Mouse (Mus musculus) cerebral cortex, adult 2 months (tissue): ENCODE results near the gene Fam186b.

Experiments used
- WGBS: fragments of 180-500 bp; shearing (Covaris S2); methylation state at CpG from one replicate; pipeline ENCODE4 v1.1.7; 2018; 5-methylcytosine and 5-hydroxymethylcytosine counted together

Gene Fam186b

DNA sequence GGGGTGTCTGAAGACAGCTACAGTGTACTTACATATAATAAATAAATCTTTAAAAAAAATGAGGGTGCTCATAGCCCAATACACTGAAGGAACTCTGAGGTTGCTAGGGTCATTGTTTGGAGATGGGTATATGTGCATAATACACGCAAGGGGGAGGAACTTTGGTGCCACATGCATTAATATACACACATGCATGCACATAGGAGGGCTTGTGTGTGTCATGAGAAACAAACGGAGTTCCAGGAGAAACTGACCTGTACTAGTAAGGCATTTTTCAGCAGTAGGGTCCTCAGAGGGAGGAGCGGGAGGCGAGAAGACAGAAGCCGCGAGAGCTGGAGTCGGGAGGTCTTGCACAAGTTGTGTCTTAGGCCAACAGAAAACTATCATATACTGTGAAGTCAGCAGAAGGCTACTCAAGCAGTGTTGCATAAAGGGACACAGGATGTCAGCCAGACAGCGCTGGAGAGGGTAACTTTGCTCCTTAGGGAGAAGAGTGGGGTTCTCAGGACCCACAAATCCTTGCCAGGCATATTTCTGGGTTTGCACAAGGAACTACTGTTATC is 36.4 kb downstream of the Fam186b start:
- WGBS = 63% methylated on average over 8 of the region's 8 CpGs

DNA sequence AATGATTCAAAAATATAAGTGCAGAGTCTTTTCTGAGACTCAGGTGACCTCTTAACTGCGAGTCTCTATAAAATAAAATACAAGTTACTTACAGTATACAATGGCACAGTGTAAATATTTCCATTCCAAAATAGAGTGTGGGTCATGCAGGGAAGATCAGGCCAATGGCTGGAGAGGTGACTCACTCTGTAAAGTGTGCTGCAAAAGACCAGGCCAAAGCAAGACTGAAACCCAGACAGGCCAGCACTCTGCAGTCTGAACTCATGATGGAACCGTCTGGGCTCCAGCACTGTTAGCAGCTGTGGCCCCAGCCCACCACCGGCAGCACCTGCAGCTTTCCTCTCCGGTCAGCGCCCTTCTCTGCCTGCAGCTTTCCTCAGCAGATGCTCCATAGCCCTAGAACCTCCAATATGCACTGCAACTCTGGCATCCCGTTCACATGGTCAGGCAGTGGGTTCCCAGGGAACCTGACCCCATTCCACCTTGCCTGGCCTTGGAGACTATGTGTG is 40.4 kb downstream of the Fam186b start:
- WGBS = 89% methylated on average over 6 of the region's 6 CpGs

DNA sequence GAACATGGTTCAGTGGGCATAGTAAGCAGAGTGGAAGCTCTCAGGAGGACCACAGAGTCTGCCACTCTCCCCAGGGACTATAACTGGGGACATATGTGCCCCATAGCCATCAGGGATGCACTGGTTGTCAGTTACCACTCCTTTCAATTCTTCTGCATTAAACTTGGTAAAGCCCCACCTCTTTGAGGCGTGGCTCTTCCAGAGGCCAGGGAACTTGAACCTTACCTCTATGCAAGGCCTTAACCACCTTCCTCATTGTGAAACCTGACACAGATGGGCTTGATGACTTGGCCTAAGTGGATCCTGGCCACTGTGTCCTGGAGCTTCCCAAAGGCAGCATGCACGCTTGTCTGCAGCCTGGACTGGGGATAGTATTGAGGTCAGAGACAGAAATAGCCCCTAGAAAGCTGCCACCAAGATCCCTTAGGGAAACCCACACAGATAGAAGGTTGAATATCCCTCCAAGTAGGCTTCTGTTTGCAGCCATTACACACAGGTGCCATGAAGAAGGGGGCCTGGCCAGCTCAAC is 41.1 kb downstream of the Fam186b start:
- 86% methylated on average over 2 of the region's 2 CpGs for WGBS

DNA sequence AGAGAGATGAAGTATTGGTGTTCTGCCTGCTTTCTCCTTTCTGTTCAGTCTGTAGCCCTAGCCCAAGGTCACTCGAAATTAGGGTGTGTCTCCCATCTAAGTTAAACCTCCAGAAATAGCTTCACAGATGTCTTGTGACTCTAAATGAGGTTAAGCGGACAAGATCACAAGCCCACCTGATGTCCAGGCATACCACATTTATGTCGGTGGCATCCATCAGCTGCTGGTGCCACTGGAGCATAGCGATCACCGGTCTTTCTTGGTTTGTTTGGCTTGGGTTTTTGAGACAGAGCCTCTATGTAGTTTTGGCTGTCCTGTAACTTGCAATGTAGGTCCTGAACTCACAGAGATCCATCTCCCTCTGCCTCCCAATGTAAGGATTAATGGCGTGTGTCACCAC is 41.9 kb downstream of the Fam186b start:
- 97% methylated on average over 6 of the region's 6 CpGs for WGBS

DNA sequence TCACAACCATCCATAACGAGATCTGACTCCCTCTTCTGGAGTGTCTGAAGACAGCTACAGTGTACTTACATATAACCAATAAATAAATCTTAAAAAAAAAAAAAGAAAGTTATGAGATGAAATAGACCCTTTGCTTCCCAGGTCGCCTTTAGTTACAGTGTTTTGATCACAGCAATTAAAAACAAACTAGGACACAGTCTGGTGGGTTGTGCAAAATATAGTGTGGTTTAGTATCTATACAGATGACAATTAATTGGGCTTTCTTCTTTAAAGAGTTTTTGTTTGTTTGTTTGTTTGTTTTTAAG is 42.6 kb downstream of the Fam186b start:
- WGBS = 46% methylated on average over 2 of the region's 2 CpGs

DNA sequence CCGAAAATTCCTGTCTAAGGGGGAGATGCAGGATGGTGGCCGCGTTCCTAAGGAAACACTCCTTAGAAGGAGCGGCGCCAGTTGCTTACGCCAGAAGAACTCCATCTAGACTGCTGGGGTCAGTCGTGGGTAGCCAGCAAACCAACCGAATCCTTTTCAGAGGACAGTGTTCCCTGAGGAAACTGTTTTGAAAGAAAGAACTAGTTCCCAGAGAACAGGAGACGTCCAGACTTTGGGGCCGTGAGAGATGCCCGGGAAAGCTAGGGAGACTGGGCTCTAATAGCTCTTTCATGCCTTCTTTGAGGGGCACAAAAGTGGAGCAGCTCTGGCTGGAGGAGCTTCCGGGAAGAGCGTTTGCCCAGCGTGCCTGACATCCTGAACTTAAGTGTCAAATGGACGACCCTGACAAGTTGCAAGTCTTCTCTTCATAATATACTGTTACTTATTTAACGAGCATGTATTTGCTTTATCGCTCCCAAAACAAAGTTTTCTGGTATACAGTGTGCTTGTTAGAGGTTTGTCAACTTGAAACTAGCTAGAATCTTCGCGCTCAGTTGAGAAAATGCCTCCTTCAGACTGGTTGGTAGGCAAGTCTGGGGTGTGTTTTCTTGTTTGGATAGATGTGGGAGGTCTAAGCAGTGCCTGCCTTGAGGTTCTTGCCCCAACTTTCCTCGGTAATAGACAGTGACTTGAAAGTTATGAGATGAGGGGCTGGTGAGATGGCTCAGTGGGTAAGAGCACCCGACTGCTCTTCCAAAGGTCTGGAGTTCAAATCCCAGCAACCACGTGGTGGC is 43.1 kb downstream of the Fam186b start:
- WGBS = 3% methylated on average over 22 of the region's 22 CpGs

DNA sequence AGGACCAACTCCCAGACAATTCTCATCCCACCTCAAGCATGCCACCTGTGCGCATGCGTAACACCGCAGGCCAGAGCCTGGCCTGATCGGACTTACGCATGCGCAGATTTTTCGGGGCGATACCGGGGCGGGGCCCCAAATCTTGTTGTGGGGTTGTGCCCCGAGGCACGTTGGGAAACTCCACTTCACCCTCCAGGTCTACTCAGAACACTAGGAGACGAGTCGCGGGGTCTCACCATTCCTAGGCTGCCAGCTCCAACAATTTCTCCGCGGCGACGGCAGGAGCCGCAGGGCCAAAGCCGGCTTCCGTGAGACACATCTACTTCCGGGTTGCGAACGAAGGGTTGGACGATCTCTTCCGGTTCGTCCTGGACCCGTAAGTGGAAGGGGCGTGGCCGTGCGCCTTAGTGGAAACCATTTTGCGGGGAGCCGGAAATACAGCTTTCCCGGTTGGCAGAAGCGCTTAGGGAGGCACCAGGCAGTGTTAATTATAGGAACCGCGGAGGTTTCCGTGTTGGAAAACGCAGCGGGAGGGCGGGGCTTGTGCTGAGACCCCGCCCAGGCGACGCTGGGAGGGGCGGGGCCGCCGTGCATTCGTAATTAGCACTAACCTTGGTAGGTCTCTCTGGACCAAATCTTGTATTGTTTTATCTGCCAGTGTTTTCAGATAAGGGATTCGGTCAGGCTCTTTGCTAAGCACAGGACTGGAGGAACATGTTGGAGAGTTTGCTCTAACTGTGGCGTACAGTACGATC is 43.9 kb downstream of the Fam186b start, which contains the start of gene Mcrs1:
Mcrs1 (minus strand) TSS at position 336 of the 755 bp plus-strand sequence.
- under 1% methylated on average over 52 of the region's 52 CpGs for WGBS

DNA sequence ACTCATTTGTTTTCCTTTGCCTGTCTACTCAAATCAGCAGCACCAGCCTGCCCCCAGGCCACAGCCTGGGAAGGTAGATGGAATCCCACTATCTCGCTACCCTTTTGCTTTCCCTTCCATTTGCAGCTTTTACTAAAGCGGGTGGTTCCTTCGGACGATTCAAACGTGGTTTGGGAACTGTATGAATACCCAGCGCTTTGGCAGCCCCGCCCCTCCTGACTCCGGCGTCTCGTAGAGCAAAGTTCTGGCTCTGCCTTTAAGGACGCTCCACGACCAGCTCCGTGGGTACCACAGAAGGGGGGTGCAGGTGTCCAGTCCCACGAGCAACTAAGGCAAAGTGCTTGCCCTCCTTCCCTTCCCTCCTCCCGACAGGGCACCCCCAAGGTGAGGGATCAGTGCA is 44.6 kb downstream of the Fam186b start:
- WGBS = 0% methylated on average over 15 of the region's 15 CpGs

DNA sequence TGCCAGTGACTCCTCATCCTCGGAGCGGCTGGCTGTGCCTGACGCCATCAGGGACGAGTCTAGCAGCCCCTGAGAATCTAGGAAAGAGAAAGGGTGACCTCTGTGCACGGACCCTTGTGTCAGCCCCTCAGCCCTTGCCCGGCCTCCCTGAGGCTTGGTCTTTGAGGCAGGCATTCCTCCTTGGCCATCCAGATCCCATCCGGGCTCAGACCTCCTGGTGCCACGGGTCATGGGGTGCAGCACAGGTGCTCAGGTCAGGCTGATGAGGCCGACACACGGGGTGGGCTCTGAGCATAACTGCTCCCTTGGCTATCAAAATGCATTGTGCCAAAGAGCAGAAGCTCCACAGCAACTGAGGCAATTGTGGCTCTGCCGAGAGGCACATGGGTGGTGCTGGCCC is 45.8 kb downstream of the Fam186b start:
- 89% methylated on average over 11 of the region's 11 CpGs for WGBS

DNA sequence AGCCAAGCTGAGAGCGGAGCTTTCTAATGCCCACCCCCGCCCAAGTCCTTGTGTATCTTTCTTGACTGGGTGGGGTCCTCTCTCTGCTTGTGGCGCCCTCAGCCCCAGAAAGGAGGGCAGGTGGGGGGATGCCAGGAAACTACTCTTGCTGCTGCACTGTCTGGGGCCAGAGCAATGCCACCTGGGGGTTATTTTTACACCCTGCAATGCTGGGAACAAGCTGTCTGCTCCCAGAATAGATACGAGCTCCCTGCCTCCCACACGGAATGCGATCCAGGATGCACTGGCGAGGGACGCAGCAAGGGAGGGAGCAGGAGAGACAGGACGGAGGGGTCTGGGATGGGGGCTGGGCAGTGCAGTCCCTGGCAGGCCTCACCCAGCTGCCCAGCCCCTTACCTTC is 46.7 kb downstream of the Fam186b start:
- 42% methylated on average over 9 of the region's 9 CpGs for WGBS

DNA sequence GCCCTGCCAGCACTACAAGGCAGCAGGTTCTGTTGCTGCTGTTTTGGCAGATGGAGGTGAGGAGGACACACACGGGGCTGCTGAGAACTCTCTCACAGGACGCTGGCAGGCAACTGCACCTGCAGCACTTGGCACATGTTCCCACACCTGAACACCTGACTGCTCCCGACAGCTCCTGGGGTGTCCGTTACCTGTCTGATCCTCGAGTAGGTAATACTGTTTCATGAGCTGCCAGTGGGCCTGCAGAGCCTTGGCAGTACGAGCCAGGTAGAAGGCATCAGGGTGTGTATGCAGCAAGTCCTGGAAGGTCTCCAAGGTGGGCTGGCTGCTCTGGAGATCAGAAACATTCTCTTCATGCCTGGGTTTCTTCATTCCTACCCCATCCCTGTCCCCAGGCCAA is 49.0 kb downstream of the Fam186b start:
- WGBS = 70% methylated on average over 6 of the region's 6 CpGs

DNA sequence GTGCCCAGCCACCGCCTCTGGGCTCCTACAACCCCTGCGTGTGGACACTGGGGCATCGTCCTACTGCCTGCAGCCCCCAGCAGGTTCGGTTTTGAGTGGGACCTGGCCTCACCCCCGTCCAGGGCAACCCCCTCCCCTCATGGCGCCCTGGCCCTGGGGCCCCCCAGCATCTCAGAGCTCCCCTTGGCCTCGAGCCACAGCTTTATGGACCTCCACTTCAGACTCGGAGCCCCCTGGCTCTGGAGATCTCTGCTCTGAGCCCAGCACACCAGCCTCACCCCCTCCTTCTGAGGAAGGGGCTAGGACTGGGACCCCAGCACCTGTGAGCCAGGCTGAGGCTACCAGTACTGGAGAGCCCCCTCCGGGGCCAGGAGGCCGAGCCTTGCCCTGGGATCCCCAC is 53.6 kb downstream of the Fam186b start:
- 86% methylated on average over 10 of the region's 10 CpGs for WGBS

DNA sequence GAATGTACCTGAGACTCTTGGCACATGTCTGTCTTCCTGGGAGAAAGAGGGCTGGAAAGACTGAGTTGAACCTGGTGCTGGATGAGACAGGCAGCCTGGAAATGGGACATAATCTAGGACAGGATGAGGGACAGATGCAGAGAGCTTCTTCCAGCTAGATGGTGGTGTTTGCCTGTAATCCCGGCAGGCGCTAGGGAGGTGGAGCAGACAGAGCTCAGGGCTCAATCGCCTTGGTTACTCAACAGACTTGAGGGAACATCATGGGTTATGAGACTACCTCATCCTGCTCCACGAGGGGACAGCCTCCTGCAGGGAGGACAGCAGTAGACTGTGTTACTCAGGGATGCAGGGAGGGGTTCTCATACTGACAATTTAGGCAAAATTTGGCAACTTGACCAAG is 54.4 kb downstream of the Fam186b start:
- WGBS = 35% methylated on average over 4 of the region's 4 CpGs

DNA sequence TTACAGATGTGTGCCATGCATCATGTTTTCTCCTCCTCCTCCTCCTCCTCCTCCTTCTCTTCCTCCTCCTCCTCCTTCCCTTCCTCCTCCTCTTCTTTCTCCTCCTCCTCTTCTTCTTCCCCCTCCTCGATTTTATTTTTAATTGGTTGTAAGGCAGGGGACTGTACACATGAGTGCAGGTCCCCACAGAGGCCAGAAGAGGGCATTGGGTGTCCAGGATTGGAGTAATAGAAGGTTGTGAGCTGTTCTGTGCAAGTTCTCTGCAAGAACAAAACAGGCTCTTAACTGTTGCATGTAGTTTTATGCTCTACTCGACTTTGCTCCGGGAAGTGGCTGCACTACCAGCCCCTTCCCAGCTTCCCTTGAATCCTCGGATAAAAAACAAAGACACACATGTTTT is 55.6 kb downstream of the Fam186b start:
- WGBS = 56% methylated on average over 4 of the region's 4 CpGs

DNA sequence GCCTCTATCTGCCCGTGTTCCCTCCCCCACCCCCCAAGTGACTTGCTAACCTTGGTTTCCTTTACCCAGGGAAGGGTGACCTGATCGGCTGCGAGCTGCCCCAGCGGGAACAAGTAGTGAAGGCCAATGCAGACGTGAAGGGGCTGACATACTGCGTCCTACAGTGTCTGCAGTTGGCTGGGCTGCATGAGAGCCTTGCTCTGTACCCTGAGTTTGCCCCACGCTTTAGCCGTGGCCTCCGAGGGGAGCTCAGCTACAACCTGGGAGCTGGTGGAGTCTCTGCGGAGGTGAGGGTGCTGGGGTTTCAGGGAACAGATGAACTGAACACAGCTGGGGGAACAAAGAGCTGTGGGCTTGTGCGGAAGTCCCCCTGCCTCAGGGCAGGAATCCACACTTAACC is 57.7 kb downstream of the Fam186b start:
- WGBS = 72% methylated on average over 11 of the region's 11 CpGs

DNA sequence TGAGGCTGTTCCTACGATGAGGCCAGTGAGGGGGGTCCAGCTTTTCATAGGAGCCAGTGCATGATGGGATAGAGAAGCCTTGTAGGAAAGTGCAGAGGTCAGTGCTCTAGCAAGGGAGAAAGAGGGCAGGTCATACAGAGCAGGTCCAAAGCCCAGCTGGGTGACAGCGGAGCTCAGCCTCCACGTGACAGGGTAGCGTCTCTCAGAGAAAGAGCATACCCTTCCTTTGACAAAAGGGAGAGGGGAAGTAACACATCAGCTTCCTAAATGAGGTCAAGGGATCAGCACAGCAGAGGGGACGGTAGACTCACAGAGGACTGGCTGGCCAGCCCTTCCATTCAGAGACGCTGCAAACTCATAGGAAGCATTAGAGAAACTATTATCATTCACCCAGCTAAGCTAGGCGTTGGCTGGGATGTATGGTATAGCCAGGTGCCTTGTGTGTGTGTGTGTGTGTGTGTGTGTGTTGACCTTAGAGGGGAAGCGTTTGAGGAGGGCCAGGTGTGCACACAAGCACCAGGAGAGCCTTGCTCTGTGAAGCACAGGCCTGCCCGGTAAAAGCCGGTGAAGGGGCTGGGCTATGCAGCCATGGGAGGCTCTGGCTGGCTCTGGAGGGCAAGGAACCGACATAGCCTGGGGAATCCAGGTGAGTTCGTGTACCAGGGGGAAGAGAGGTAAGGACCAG is 61.2 kb downstream of the Fam186b start:
- WGBS = 62% methylated on average over 12 of the region's 12 CpGs

DNA sequence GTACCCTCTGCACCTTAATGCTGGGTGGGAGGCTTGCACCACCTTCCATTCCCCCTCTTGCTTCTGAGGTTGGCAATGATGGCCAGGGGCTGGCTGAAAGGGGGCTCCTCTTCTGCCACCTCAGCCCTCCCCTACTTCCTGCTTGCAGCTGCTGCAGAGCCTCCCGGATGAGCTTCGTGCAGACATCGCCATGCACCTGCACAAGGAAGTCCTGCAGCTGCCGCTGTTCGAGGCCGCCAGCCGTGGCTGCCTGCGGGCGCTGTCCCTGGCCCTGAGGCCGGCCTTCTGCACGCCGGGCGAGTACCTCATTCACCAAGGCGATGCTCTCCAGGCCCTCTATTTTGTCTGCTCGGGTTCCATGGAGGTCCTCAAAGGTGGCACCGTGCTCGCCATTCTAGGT is 62.0 kb downstream of the Fam186b start:
- WGBS = 69% methylated on average over 17 of the region's 17 CpGs

DNA sequence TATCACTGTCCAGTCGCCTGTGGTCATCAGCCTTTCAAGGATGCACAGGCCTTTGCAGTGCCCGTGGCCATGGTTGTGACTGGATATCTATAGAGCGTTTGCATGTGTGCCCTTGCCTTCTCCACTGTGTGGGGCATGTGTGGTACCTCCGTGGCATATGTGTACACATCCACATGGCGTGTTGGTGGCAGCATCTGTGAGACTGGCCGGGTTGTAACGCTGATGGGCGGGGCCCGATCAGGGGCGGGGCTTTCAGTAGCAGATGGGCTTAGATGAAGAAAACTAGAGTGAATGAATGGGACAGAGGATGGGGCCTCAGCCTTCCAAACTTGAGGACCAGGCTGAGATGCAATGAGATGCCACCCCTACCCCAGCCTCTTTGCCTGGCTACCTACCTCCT is 63.7 kb downstream of the Fam186b start:
- 56% methylated on average over 10 of the region's 10 CpGs for WGBS

DNA sequence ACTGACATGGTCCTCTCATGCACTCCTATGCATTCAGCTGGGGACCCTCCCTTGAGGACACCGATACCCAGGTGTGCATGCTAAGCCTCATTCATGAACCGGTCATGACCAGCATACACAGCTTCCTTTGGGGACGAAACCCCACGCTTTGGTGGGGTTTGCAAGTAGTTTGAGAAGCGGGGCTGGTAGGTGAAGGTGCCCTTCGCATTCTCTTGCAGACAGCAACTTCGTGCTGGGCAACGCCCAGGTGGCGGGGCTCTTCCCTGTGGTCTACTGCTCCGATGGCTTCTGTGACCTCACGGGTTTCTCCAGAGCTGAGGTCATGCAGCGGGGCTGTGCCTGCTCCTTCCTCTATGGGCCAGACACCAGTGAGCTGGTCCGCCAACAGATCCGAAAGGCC is 69.6 kb downstream of the Fam186b start:
- 34% methylated on average over 14 of the region's 14 CpGs for WGBS

DNA sequence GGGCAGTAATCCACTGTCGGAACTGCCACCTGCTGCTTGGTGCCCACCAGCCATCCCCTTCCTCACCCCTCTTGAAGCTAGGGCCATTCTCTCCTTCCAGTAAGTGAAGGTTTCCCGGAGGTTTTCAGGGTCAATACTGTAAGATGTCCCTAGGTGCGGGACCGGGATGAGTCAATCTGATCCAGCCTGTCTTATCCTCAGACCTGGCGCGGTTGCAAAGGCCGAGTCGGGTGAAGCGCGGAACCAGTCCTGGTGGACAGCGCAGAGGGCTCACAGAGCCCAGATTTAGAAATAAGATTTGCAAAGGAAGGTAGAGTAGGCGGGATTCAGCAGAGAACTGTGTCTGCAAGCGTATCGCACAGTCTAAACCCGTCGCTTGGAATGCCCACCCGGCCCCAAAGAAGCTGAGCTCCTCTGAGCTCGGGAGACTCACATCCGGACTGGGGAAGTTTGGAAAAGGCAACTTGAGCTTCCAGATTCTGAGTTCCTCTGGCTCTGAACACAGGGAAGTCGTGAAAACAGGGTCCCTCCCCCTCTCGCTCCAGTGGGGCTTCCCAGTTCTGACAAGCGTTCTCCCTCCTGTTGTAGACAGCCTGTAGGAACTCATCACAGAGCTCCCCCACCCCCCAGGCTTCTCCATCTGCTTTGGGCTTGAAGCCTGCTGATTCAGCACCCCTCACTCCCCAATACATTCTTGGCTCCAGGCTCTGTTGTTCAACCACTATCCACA is 70.4 kb downstream of the Fam186b start:
- WGBS = 1% methylated on average over 22 of the region's 22 CpGs

DNA sequence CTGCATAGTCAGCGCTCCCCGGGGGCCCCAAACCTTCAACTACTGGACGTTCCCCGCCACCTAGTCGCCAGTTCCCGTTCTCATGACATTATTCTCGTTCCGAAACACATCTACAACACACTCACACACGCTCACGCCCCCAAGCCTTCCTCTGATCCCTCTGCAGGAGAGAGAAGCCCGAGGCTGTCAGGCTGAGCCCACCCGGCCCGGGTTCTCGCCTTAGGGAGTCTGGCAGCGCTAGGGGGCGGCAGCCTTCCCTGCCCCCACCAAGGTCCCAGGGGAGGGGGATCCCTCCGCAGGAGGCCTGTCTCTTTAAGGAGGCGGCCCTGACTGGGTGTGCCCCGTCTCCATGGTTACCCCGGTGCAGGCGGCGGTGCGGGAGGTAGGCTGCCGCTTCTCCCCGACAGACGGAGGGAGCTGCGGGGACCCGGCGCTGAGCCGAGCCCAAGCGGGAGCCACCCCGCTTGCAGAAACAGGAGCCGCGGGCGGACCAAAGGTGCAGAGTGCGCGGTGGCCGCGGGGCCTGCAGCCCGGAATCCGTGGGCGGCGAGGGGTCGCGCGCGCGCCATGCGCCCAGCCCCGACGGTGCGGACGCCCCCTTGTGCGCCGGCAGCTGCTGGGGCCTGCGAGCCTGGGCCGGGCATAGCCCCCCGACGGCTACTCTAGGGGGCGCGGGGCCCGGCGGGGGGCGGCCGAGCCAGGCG is 71.3 kb downstream of the Fam186b start, which contains the start of gene Kcnh3:
Kcnh3 (plus strand) TSS at position 654 of the 704 bp plus-strand sequence.
- WGBS = under 1% methylated on average over 64 of the region's 66 CpGs
